In the genomic region with DNA sequence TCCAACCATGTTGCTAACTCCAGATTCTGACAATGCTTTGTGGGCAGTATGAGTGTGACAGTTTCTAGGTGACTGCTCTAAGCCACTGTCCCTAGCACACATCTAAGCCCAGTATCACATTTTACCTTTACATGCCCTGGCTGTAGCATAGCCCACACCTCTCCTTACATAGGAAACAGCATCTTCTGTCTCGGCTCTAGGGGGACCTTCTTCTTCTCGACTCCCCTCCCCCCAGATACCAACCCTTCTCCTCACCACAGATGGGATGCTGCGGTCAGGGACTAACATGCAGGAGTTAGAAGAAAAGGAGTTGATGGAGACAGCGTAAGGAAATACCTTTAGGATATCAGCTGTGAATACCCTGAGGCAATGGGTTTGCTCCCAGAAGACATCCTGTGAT, we compare ENCODE assay signal across 18 mouse cellular contexts.
"Had no signal": no experiment of that assay in that cellular context is flagged by ENCODE, and none has a peak within 500 bp of the region (broad histone marks: within the 10 kb centered on the region; RNA-seq: fewer than 3 reads in every experiment).

No protein-coding gene starts in this region.

- H3K27me3 ChIP-seq: liver, embryonic 15.5 days; lung, embryonic 15.5 days; megakaryocyte, embryonic 14.5 days; midbrain, embryonic 13.5 days; midbrain, embryonic 15.5 days; neural tube, embryonic 13.5 days; neural tube, embryonic 15.5 days; stomach, embryonic 15.5 days had no signal

- DNase-seq: liver, postnatal 0 days; lung, adult 2 months; lung, postnatal 14 days; retina, postnatal 1 day; right cerebral cortex, adult 18-20 months; right cerebral cortex, postnatal 25 days; thymus, adult 2 months; thymus, postnatal 14 days had no signal

- H3K36me3 ChIP-seq: liver, embryonic 15.5 days; lung, embryonic 15.5 days; midbrain, embryonic 13.5 days; midbrain, embryonic 15.5 days; neural tube, embryonic 13.5 days; neural tube, embryonic 15.5 days; stomach, embryonic 15.5 days had no signal

- H3K9me3 ChIP-seq: liver, embryonic 15.5 days; lung, embryonic 15.5 days; midbrain, embryonic 13.5 days; midbrain, embryonic 15.5 days; neural tube, embryonic 13.5 days; neural tube, embryonic 15.5 days; stomach, embryonic 15.5 days had no signal

- H3K4me3 ChIP-seq: liver, embryonic 15.5 days; lung, embryonic 15.5 days; megakaryocyte, embryonic 14.5 days; midbrain, embryonic 13.5 days; midbrain, embryonic 15.5 days; neural tube, embryonic 13.5 days; neural tube, embryonic 15.5 days; stomach, embryonic 15.5 days had no signal

- H3K27ac ChIP-seq: liver, embryonic 15.5 days; lung, embryonic 15.5 days; macrophage; midbrain, embryonic 13.5 days; midbrain, embryonic 15.5 days; neural tube, embryonic 13.5 days; neural tube, embryonic 15.5 days; stomach, embryonic 15.5 days; stomach, postnatal 0 days had no signal

- H3K4me1 ChIP-seq: liver, embryonic 15.5 days; lung, embryonic 15.5 days; midbrain, embryonic 13.5 days; midbrain, embryonic 15.5 days; neural tube, embryonic 13.5 days; neural tube, embryonic 15.5 days; stomach, embryonic 15.5 days had no signal
